Mouse (Mus musculus): ENCODE data around the gene Megf6. TPM values are rescaled to one million over a fixed set of nuclear protein-coding genes. Genes with fewer than 3 reads are reported as not detected.

Megf6 gene
- polyA plus RNA-seq, 1 experiment: 3.8 TPM

DNA sequence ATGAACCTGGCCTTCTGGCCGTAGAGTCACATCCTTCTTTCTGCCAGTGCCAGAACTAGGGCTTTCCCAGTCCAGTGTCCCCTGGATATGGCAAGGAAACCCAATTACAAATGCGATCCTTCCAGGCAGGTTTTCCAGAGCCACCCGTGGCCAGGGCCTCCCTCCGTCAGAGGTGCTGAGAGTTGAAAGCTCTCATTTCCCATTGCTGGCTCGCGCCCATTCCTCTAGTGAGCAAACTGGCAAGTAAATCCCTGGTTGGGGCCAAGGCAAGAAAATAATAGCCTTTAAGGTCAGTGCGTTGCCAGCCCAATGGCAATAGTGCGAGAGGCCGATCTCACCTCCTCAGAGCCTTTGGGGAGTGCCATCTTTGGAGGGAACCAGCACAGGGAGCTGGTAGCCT lies 59.0 kb downstream of the Megf6 start:
- no peak overlapping the region for H3K27ac ChIP-seq (ENCODE audit: insufficient read depth, low read length)
- no peak overlapping the region for H3K9ac ChIP-seq (ENCODE audit: low read depth, poor library complexity, severe bottlenecking)
- no peak overlapping the region for H3K4me3 ChIP-seq (ENCODE audit: low read depth, low read length)
- no peaks in the 10 kb centered on the region for H3K9me3 ChIP-seq (replicated peaks; ENCODE audit: control insufficient read depth, insufficient read depth, low read length, poor library complexity, severe bottlenecking)
- H3K36me3 ChIP-seq (ENCODE audit: control insufficient read depth, insufficient read depth, low read length, poor library complexity, severe bottlenecking): no peaks in the 10 kb centered on the region
- no peaks in the 10 kb centered on the region for H3K27me3 ChIP-seq (ENCODE audit: control insufficient read depth, insufficient read depth, low read length, poor library complexity, severe bottlenecking)
- TF ChIP-seq EP300 (IDR thresholded peaks at IDR 0.05; ENCODE audit: insufficient read depth, low read depth, low read length) (no peak), POLR2A (IDR thresholded peaks at IDR 0.05; ENCODE audit: insufficient read depth, low read length) (no peak), CTCF (IDR thresholded peaks at IDR 0.05; ENCODE audit: low read depth, low read length) (no peak)
- H3K4me1 ChIP-seq (ENCODE audit: control insufficient read depth, insufficient read depth, low read length): peaks cover 16% of the 10 kb centered on the region

DNA sequence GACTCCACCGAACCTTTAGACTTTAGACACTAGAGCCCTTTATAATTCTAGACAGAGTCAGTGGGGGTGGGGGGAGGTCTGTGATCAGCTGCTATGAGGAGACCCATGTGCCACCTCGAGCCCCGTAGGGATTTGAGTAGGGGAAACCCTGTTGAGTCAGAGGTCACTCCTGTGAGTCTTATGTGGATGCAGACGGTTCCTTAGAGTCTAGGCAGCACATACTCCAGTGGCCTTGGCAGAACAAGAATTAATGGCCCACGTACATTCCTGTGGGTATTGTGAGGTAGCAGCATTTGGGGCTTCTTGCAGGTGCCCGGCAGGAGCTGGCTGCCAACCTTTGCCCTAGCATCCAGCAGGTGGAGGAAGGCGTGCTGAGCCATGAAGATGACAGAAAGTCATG lies 60.9 kb downstream of the Megf6 start:
- Histone ChIP-seq H3K27ac (ENCODE audit: insufficient read depth, low read length) (no peak overlapping the region), H3K4me1 (ENCODE audit: control insufficient read depth, insufficient read depth, low read length) (peaks cover 16% of the 10 kb centered on the region), H3K9me3 (replicated peaks; ENCODE audit: control insufficient read depth, insufficient read depth, low read length, poor library complexity, severe bottlenecking) (no peaks in the 10 kb centered on the region), H3K27me3 (ENCODE audit: control insufficient read depth, insufficient read depth, low read length, poor library complexity, severe bottlenecking) (no peaks in the 10 kb centered on the region), H3K36me3 (ENCODE audit: control insufficient read depth, insufficient read depth, low read length, poor library complexity, severe bottlenecking) (no peaks in the 10 kb centered on the region), H3K9ac (ENCODE audit: low read depth, poor library complexity, severe bottlenecking) (no peak overlapping the region), H3K4me3 (ENCODE audit: low read depth, low read length) (no peak overlapping the region)
- TF ChIP-seq EP300 (IDR thresholded peaks at IDR 0.05; ENCODE audit: insufficient read depth, low read depth, low read length): no peak
- TF ChIP-seq POLR2A (IDR thresholded peaks at IDR 0.05; ENCODE audit: insufficient read depth, low read length): no peak
- TF ChIP-seq CTCF (IDR thresholded peaks at IDR 0.05; ENCODE audit: low read depth, low read length): no peak

DNA sequence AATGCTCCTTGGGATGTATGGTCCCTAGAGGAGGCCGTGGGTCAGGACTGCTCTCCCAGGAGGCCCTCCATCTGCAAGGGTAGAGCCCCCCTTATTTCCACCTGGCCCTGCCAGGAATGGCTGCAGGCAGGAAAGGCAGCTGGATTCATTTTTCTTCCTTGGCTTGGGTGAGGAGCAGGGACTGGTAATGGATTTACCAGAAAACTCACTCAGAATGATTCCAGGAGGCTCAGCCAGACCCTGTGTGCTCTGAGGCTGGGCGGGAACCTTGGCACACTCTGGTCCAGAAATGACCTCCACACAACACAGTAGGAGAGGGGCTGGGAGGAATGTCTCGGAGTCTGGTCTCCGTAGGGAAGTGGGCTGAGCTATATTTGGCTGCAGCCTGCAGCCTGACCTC lies 61.8 kb downstream of the Megf6 start:
- Histone ChIP-seq H3K4me3 (ENCODE audit: low read depth, low read length) (no peak overlapping the region), H3K9ac (ENCODE audit: low read depth, poor library complexity, severe bottlenecking) (no peak overlapping the region), H3K9me3 (replicated peaks; ENCODE audit: control insufficient read depth, insufficient read depth, low read length, poor library complexity, severe bottlenecking) (no peaks in the 10 kb centered on the region), H3K4me1 (ENCODE audit: control insufficient read depth, insufficient read depth, low read length) (peaks cover 18% of the 10 kb centered on the region), H3K36me3 (ENCODE audit: control insufficient read depth, insufficient read depth, low read length, poor library complexity, severe bottlenecking) (no peaks in the 10 kb centered on the region), H3K27ac (ENCODE audit: insufficient read depth, low read length) (no peak overlapping the region), H3K27me3 (ENCODE audit: control insufficient read depth, insufficient read depth, low read length, poor library complexity, severe bottlenecking) (no peaks in the 10 kb centered on the region)
- TF ChIP-seq EP300 (IDR thresholded peaks at IDR 0.05; ENCODE audit: insufficient read depth, low read depth, low read length) (no peak), CTCF (IDR thresholded peaks at IDR 0.05; ENCODE audit: low read depth, low read length) (no peak), POLR2A (IDR thresholded peaks at IDR 0.05; ENCODE audit: insufficient read depth, low read length) (no peak)

DNA sequence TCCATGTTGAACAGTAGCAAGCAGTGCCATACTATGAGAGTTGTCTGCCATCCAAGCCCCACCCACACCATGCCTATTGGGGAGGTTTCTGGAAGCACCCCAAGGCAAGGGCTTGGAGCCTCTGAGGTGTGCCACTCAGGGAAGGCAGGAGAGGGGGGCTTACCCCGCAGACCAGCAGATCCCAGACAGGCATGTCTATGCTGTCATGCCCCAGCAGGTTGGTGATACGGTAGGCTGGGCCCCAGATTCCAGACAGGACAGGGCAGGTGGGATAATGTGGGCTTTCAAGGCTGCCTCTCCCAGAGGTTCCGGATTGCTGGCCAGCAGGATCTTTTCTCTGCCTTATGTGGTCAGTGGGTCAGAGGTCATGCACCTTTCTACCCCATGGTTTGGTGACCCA lies 65.5 kb downstream of the Megf6 start:
- no peak overlapping the region for H3K9ac ChIP-seq (ENCODE audit: low read depth, poor library complexity, severe bottlenecking)
- peaks cover 8% of the 10 kb centered on the region for H3K4me1 ChIP-seq (ENCODE audit: control insufficient read depth, insufficient read depth, low read length)
- TF ChIP-seq POLR2A (IDR thresholded peaks at IDR 0.05; ENCODE audit: insufficient read depth, low read length) (no peak), EP300 (IDR thresholded peaks at IDR 0.05; ENCODE audit: insufficient read depth, low read depth, low read length) (no peak), CTCF (IDR thresholded peaks at IDR 0.05; ENCODE audit: low read depth, low read length) (no peak)
- H3K27me3 ChIP-seq (ENCODE audit: control insufficient read depth, insufficient read depth, low read length, poor library complexity, severe bottlenecking): no peaks in the 10 kb centered on the region
- no peaks in the 10 kb centered on the region for H3K36me3 ChIP-seq (ENCODE audit: control insufficient read depth, insufficient read depth, low read length, poor library complexity, severe bottlenecking)
- H3K9me3 ChIP-seq (replicated peaks; ENCODE audit: control insufficient read depth, insufficient read depth, low read length, poor library complexity, severe bottlenecking): no peaks in the 10 kb centered on the region
- H3K27ac ChIP-seq (ENCODE audit: insufficient read depth, low read length): no peak overlapping the region
- no peak overlapping the region for H3K4me3 ChIP-seq (ENCODE audit: low read depth, low read length)

DNA sequence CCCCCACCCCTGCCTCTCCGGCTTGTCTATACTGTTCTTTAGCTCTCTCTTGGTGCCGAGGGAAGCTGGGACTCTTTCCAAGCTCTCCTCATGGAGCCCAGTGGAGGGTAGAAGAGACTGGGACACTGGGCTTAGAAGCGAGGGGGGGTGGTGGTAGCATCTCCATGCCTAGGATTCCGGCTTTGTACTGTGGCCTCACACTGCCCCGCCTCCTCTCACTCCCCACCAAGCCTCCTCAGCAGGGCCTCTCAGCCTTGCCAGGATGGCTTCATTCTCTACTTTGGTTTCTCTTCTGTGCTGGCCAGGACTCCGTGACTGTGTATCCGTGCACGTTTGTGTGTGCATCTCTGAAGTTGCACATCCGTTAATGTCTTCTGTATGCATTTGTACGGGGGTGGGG lies 66.4 kb downstream of the Megf6 start:
- TF ChIP-seq POLR2A (IDR thresholded peaks at IDR 0.05; ENCODE audit: insufficient read depth, low read length) (no peak), EP300 (IDR thresholded peaks at IDR 0.05; ENCODE audit: insufficient read depth, low read depth, low read length) (no peak), CTCF (IDR thresholded peaks at IDR 0.05; ENCODE audit: low read depth, low read length) (no peak)
- Histone ChIP-seq H3K9me3 (replicated peaks; ENCODE audit: control insufficient read depth, insufficient read depth, low read length, poor library complexity, severe bottlenecking) (no peaks in the 10 kb centered on the region), H3K27ac (ENCODE audit: insufficient read depth, low read length) (no peak overlapping the region), H3K36me3 (ENCODE audit: control insufficient read depth, insufficient read depth, low read length, poor library complexity, severe bottlenecking) (no peaks in the 10 kb centered on the region), H3K9ac (ENCODE audit: low read depth, poor library complexity, severe bottlenecking) (no peak overlapping the region), H3K4me1 (ENCODE audit: control insufficient read depth, insufficient read depth, low read length) (peaks cover 4% of the 10 kb centered on the region), H3K4me3 (ENCODE audit: low read depth, low read length) (no peak overlapping the region), H3K27me3 (ENCODE audit: control insufficient read depth, insufficient read depth, low read length, poor library complexity, severe bottlenecking) (no peaks in the 10 kb centered on the region)

DNA sequence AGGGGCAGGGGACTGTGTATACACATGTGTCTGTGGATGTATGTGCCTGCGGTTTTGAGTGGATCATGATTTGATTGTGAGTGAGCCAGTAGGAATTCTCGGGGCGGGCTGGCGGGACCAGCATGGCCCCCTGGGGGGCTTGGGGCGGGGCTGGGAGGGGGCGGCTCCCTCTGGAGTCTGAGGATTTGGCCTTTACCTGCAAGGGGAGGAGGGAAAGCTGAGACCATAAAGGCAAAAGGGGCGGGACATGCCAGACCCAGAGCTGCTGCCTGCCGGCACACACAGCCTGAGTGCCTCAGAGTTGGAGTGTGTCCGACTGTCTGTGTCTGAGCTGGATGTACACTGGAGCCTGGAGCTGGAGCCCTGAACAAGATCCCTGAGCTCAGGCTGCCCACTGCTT lies 66.8 kb downstream of the Megf6 start:
- Histone ChIP-seq H3K9ac (ENCODE audit: low read depth, poor library complexity, severe bottlenecking) (no peak overlapping the region), H3K4me3 (ENCODE audit: low read depth, low read length) (peak overlapping the region; percentile 34)
- TF ChIP-seq EP300 (IDR thresholded peaks at IDR 0.05; ENCODE audit: insufficient read depth, low read depth, low read length) (no peak), POLR2A (IDR thresholded peaks at IDR 0.05; ENCODE audit: insufficient read depth, low read length) (no peak)

More for the DNA sequence above, 66.8 kb downstream of the Megf6 start:
- Histone ChIP-seq H3K9me3 (replicated peaks; ENCODE audit: control insufficient read depth, insufficient read depth, low read length, poor library complexity, severe bottlenecking) (no peaks in the 10 kb centered on the region), H3K4me1 (ENCODE audit: control insufficient read depth, insufficient read depth, low read length) (peaks cover 4% of the 10 kb centered on the region), H3K27ac (ENCODE audit: insufficient read depth, low read length) (no peak overlapping the region), H3K27me3 (ENCODE audit: control insufficient read depth, insufficient read depth, low read length, poor library complexity, severe bottlenecking) (no peaks in the 10 kb centered on the region), H3K36me3 (ENCODE audit: control insufficient read depth, insufficient read depth, low read length, poor library complexity, severe bottlenecking) (no peaks in the 10 kb centered on the region)
